Mouse (Mus musculus) limb, embryonic 14.5 days (tissue): ENCODE measurements around the gene M1ap. TPM values are rescaled to one million over a fixed set of nuclear protein-coding genes. Genes with fewer than 3 reads are reported as not detected.

Experiments
- ATAC-seq: fragments of 200-750 bp; cut with Nextera tagmentation; 2 replicates; pipeline ENCODE4 v1.8.0; 2017; ENCODE audit warnings: low read depth, moderate number of reproducible peaks, moderate TSS enrichment; ENCODE audit not compliant: low FRiP score
- DNase-seq: peaks from one replicate; pipeline ENCODE4 v3.0.0-alpha.2; 2015; ENCODE audit warnings: low spot score
- H3K27ac ChIP-seq: fragments of 300-500 bp; sonication (generic); replicated peaks from 2 replicates; pipeline ENCODE4 v1.5.1; 2014; ENCODE audit warnings: low read depth, mild to moderate bottlenecking, low read length, moderate library complexity, mixed read lengths
- H3K27me3 ChIP-seq: fragments of 300-500 bp; sonication (generic); 2 replicates; pipeline ENCODE4 v1.6.1; 2014; ENCODE audit warnings: low read length, mixed read lengths; ENCODE audit not compliant: control insufficient read depth, insufficient read depth
- H3K36me3 ChIP-seq: fragments of 300-500 bp; sonication (generic); 2 replicates; pipeline ENCODE4 v1.6.1; 2014; ENCODE audit warnings: mild to moderate bottlenecking, low read length, moderate library complexity, mixed read lengths; ENCODE audit not compliant: control insufficient read depth, insufficient read depth
- H3K4me1 ChIP-seq: fragments of 300-500 bp; sonication (generic); 2 replicates; pipeline ENCODE4 v1.6.1; 2014; ENCODE audit warnings: antibody characterized with exemption, low read length, mixed read lengths; ENCODE audit not compliant: control insufficient read depth, insufficient read depth
- H3K4me2 ChIP-seq: fragments of 300-500 bp; sonication (generic); replicated peaks from 2 replicates; pipeline ENCODE4 v1.6.1; 2014; ENCODE audit warnings: low read depth, mild to moderate bottlenecking, low read length, moderate library complexity; ENCODE audit not compliant: severe bottlenecking
- H3K4me3 ChIP-seq: fragments of 300-500 bp; sonication (generic); replicated peaks from 2 replicates; pipeline ENCODE4 v1.5.1; 2014; ENCODE audit warnings: low read length
- H3K9ac ChIP-seq: fragments of 300-500 bp; sonication (generic); 2 replicates; pipeline ENCODE4 v1.6.1; 2014; ENCODE audit warnings: mild to moderate bottlenecking, low read depth, low read length, moderate library complexity; ENCODE audit not compliant: severe bottlenecking
- H3K9me3 ChIP-seq: fragments of 300-500 bp; sonication (generic); 2 replicates; pipeline ENCODE4 v1.6.1; 2016; ENCODE audit warnings: low read length; ENCODE audit not compliant: control insufficient read depth
- POLR2A ChIP-seq: fragments of 200-500 bp; IDR thresholded peaks from 2 replicates; pipeline ENCODE4 v1.8.0; 2012; ENCODE audit warnings: inconsistent platforms, mild to moderate bottlenecking, moderate library complexity, borderline replicate concordance; ENCODE audit not compliant: insufficient read depth, insufficient read length; ENCODE audit errors: extremely low read depth
- WGBS: fragments of 180-500 bp; shearing (Covaris S2); extraction: QIAGEN DNeasy Blood & Tissue Kit; methylation state at CpG from one replicate; pipeline ENCODE4 v1.1.7; 2014; 5-methylcytosine and 5-hydroxymethylcytosine counted together
- polyA plus RNA-seq, 2 experiments: library from polyadenylated mRNA; depleted of rRNA in 1 of 2; stranded (reverse) in 1 of 2; unstranded in 1 of 2; fragments of >200 nt; fragmentation: Nextera tagmentation in 1 of 2; extraction: Ambion mirVana in 1 of 2; gene quantifications; 2 replicates each; pipeline versions ENCODE4 v1.2.1 to v1.2.3; 2012 to 2014

M1ap gene
- polyA plus RNA-seq, 2 experiments: 0.67 to 0.70 TPM

GRCm38 (mm10) chr6:83032769-83033191 is 86.1 kb downstream of the M1ap start:
- Histone ChIP-seq H3K9ac (peak overlapping the region; percentile 55), H3K4me2 (peak overlapping the region; percentile 80), H3K4me1 (peaks cover 21% of the 10 kb centered on the region), H3K9me3 (no peaks in the 10 kb centered on the region), H3K4me3 (peak overlapping the region; percentile 64), H3K27ac (peak overlapping the region; percentile 91), H3K27me3 (peaks cover 7% of the 10 kb centered on the region; the same call in 1 of the 2 replicates), H3K36me3 (peaks cover 3% of the 10 kb centered on the region; the same call in 1 of the 2 replicates)
- under 1% methylated on average over 29 of the region's 31 CpGs for WGBS
- DNase-seq: no peak
- TF ChIP-seq POLR2A: no peak
- peak; percentile 45; the same call in 1 of the 2 replicates for ATAC-seq

GRCm38 (mm10) chr6:83033249-83034185 is 86.8 kb downstream of the M1ap start, which contains the start of the genes Dok1 and Loxl3:
Gene Dok1 (minus strand): TSS chr6:83033471.
Gene Loxl3 (plus strand): TSS chr6:83034173.
- no peaks in the 10 kb centered on the region for H3K9me3 ChIP-seq
- DNase-seq (peak; percentile 84), ATAC-seq (peak; percentile 86)
- H3K9ac ChIP-seq: peak within 1 kb of the TSS; percentile 55
- 0 out of 2 replicates have a peak, but pooled peaks have one; percentile 10 for TF ChIP-seq POLR2A
- WGBS: under 1% methylated on average over 43 of the region's 51 CpGs
- H3K4me3 ChIP-seq: peak within 1 kb of the TSS; percentile 64
- H3K27ac ChIP-seq: peak within 1 kb of the TSS; percentile 91
- H3K27me3 ChIP-seq: peaks cover 7% of the 10 kb centered on the region; the same call in 1 of the 2 replicates
- peaks cover 21% of the 10 kb centered on the region for H3K4me1 ChIP-seq
- H3K4me2 ChIP-seq: peak within 1 kb of the TSS; percentile 80
- H3K36me3 ChIP-seq: peaks cover 3% of the 10 kb centered on the region

GRCm38 (mm10) chr6:83034463-83035055 is 87.9 kb downstream of the M1ap start:
- Histone ChIP-seq H3K27ac (peak overlapping the region; percentile 91; the same call in 1 of the 2 replicates), H3K4me1 (peaks cover 24% of the 10 kb centered on the region)
- WGBS: 21% methylated on average over 5 of the region's 5 CpGs

GRCm38 (mm10) chr6:83037188-83037587 is 90.5 kb downstream of the M1ap start:
- no peak for DNase-seq
- Histone ChIP-seq H3K9me3 (no peaks in the 10 kb centered on the region), H3K4me2 (no peak overlapping the region), H3K27ac (no peak overlapping the region), H3K36me3 (peaks cover 4% of the 10 kb centered on the region; the same call in 1 of the 2 replicates), H3K4me3 (no peak overlapping the region), H3K9ac (no peak overlapping the region), H3K4me1 (peaks cover 24% of the 10 kb centered on the region), H3K27me3 (no peaks in the 10 kb centered on the region)
- TF ChIP-seq POLR2A: no peak
- 76% methylated on average over 8 of the region's 8 CpGs for WGBS
- ATAC-seq: no peak

More at GRCm38 (mm10) chr6:83034463-83035055, 87.9 kb downstream of the M1ap start:
- Histone ChIP-seq H3K4me3 (peak overlapping the region; percentile 64), H3K27me3 (peaks cover 7% of the 10 kb centered on the region; the same call in 1 of the 2 replicates), H3K4me2 (peak overlapping the region; percentile 80), H3K9me3 (no peaks in the 10 kb centered on the region), H3K36me3 (peaks cover 3% of the 10 kb centered on the region), H3K9ac (peak overlapping the region; percentile 55)
- no peak for TF ChIP-seq POLR2A
- ATAC-seq: no peak
- no peak for DNase-seq
